Mouse (Mus musculus) limb, embryonic 13.5 days (tissue): ENCODE results near the gene Ptprg. TPM values are rescaled to one million over a fixed set of nuclear protein-coding genes. Genes with fewer than 3 reads are reported as not detected.
"Not testable (repeated sequence)": the region's sequence is repeated elsewhere in the genome, so short reads cannot be mapped to it uniquely, and the experiment has no call there.

Experiments
- ATAC-seq: fragments of 200-750 bp; cut with Nextera tagmentation; 2 replicates; pipeline ENCODE4 v1.8.0; 2017; ENCODE audit warnings: low read depth, moderate number of reproducible peaks, moderate TSS enrichment; ENCODE audit not compliant: low FRiP score
- H3K27ac ChIP-seq: fragments of 300-500 bp; sonication (generic); 2 replicates; pipeline ENCODE4 v1.5.1; 2015; ENCODE audit warnings: inconsistent platforms, mild to moderate bottlenecking, moderate library complexity
- H3K27me3 ChIP-seq: fragments of 300-500 bp; sonication (generic); 2 replicates; pipeline ENCODE4 v1.6.1; 2015; ENCODE audit warnings: mild to moderate bottlenecking, inconsistent platforms
- H3K36me3 ChIP-seq: fragments of 300-500 bp; sonication (generic); 2 replicates; pipeline ENCODE4 v1.6.1; 2015; ENCODE audit warnings: inconsistent platforms, mild to moderate bottlenecking, moderate library complexity
- H3K4me1 ChIP-seq: fragments of 300-500 bp; sonication (generic); 2 replicates; pipeline ENCODE4 v1.6.1; 2015; ENCODE audit warnings: inconsistent platforms
- H3K4me2 ChIP-seq: fragments of 300-500 bp; sonication (generic); replicated peaks from 2 replicates; pipeline ENCODE4 v1.6.1; 2015; ENCODE audit warnings: inconsistent platforms, mild to moderate bottlenecking, moderate library complexity
- H3K4me3 ChIP-seq: fragments of 300-500 bp; sonication (generic); 2 replicates; pipeline ENCODE4 v1.5.1; 2015; ENCODE audit warnings: moderate library complexity, mild to moderate bottlenecking, inconsistent platforms
- H3K9ac ChIP-seq: fragments of 300-500 bp; sonication (generic); 2 replicates; pipeline ENCODE4 v1.6.1; 2015; ENCODE audit warnings: mild to moderate bottlenecking, inconsistent platforms
- H3K9me3 ChIP-seq: fragments of 300-500 bp; sonication (generic); 2 replicates; pipeline ENCODE4 v1.6.1; 2016; ENCODE audit warnings: inconsistent platforms
- WGBS: fragments of 180-500 bp; shearing (Covaris S2); methylation state at CpG from one replicate; pipeline ENCODE4 v1.1.7; 2015; 5-methylcytosine and 5-hydroxymethylcytosine counted together
- polyA plus RNA-seq: library from polyadenylated mRNA; unstranded; fragments of >200 nt; fragmentation: Nextera tagmentation; extraction: Ambion mirVana; gene quantifications from 2 replicates; pipeline ENCODE4 v1.2.1, GENCODE M21; 2015

Ptprg gene
- polyA plus RNA-seq, 1 experiment from 2014 or later, result 38.4 TPM

DNA sequence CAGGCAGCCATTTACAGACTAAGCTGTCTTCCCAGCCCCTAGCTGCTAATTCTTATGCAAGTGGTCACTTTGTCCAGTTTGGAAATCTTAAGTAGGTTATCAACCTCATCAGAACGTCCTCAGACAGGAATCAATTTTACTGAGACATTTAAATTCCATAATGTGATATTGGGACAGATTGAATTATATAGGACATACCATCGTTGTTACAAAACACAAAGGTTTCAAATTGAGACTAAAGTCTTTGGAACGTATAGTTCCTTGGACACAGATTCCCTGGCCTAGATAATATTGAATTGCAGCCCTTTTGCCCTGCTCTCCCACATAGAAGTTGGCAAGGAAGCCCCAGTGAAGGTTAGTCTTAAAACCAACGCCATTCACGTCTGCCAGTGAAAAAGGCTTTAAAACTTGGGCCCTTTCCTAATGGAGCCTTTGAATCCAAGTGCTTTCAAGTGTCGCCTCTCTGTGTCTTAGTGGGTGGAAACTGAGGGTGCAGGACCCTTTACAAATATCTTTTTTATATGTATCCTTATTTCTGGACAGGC, 222.7 kb downstream of the Ptprg start:
- WGBS, result 74% methylated on average over 6 of the region's 6 CpGs
- H3K27ac ChIP-seq, result no peak overlapping the region
- ATAC-seq, result no peak

GRCm38 (mm10) chr14:11776566-11776965, 223.2 kb downstream of the Ptprg start:
- WGBS, result 96% methylated on average over 6 of the region's 6 CpGs

More for the DNA sequence above, 222.7 kb downstream of the Ptprg start:
- H3K4me2 ChIP-seq, result no peak overlapping the region
- no peak overlapping the region for H3K9ac ChIP-seq
- no peaks in the 10 kb centered on the region for H3K36me3 ChIP-seq
- H3K27me3 ChIP-seq, result no peaks in the 10 kb centered on the region
- H3K9me3 ChIP-seq, result no peaks in the 10 kb centered on the region
- H3K4me1 ChIP-seq, result peaks cover 43% of the 10 kb centered on the region
- H3K4me3 ChIP-seq, result no peak overlapping the region

DNA sequence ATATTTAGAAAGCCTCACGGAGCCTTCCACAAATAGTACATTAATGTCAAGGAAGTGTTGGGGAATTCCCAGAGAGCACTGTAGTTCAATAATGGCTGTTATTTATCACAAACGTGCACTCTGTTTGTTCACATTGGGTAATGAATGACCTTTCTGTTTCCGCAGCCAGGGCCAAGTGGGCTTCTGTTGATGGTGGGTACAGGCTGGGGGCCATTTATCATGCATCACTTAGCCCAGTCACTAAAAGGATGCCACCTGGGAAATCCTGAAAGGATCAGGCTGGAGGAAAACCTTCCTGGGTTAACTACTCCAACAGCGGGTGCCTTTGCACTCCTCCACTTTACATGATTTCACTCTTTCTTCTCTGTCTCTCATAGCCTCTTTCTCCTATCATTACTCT, 237.9 kb downstream of the Ptprg start:
- WGBS, result 68% methylated on average over 4 of the region's 4 CpGs
- H3K4me1 ChIP-seq, result no peaks in the 10 kb centered on the region
- ATAC-seq, result no peak
- H3K27ac ChIP-seq, result no peak overlapping the region
- H3K27me3 ChIP-seq, result no peaks in the 10 kb centered on the region
- H3K4me3 ChIP-seq, result no peak overlapping the region
- no peaks in the 10 kb centered on the region for H3K9me3 ChIP-seq
- H3K4me2 ChIP-seq, result no peak overlapping the region
- no peaks in the 10 kb centered on the region for H3K36me3 ChIP-seq
- H3K9ac ChIP-seq, result no peak overlapping the region

More at GRCm38 (mm10) chr14:11776566-11776965, 223.2 kb downstream of the Ptprg start:
- Histone ChIP-seq H3K9me3 (no peaks in the 10 kb centered on the region), H3K4me3 (no peak overlapping the region), H3K9ac (no peak overlapping the region), H3K27me3 (no peaks in the 10 kb centered on the region), H3K4me2 (no peak overlapping the region), H3K4me1 (peaks cover 38% of the 10 kb centered on the region), H3K27ac (no peak overlapping the region), H3K36me3 (no peaks in the 10 kb centered on the region)
- no peak for ATAC-seq

DNA sequence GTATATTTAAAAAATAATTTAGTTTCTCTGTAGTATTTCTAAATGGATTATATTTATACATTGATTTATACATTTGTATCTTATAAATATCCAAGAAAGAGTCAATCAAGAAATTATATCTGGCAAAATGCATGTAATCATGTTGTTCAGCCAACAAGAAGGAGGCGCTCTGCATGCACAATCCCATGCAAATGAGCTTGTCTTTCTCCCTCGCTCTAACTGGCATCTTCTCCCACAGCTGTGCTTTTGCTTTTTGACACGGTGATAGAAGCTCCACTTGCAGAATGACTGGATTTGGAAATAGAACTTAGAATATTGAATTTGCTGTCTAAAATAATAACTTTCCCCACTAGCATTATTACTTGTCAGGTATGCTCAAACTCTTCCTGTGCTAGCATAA, 240.5 kb downstream of the Ptprg start:
- no peak overlapping the region for H3K9ac ChIP-seq
- H3K4me1 ChIP-seq, result no peaks in the 10 kb centered on the region
- H3K36me3 ChIP-seq, result no peaks in the 10 kb centered on the region
- no peak overlapping the region for H3K27ac ChIP-seq
- no peak overlapping the region for H3K4me2 ChIP-seq
- ATAC-seq, result no peak
- WGBS, result 91% methylated on average over 3 of the region's 3 CpGs
- no peak overlapping the region for H3K4me3 ChIP-seq
- H3K9me3 ChIP-seq, result no peaks in the 10 kb centered on the region
- no peaks in the 10 kb centered on the region for H3K27me3 ChIP-seq

DNA sequence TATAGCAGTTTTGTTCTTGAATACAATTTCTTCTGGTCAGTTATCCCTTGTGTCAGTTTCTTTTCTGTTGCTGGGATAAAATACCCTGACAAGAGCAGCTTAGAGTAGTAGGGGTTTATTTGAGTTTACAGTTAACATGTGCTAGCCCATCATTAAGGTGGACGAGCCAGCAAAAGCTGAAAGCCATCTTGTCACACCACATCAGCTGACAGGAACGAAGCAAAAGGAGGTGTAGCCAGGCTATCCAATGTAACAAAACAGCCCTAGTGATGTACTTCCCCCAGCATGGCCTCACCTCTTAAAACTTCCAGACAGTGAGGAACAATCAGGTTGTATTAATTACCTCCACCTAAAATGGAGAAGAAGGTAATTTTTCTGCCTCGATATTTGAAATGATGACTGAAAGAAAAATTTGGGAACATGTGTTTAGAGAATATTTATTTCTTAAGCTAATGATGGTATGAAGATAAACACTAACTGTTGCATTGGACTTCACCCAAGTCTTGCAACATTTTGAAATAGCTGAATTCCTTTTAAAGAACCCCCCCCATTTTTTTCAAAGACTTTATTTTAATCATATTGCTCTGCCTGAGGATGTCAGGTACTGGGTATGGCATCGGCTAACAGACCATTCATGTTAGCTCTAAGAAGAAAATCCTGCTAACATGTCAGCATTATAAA, 249.2 kb downstream of the Ptprg start:
- Histone ChIP-seq H3K9ac (no peak overlapping the region), H3K27me3 (no peaks in the 10 kb centered on the region), H3K27ac (no peak overlapping the region), H3K4me1 (peaks cover 25% of the 10 kb centered on the region), H3K36me3 (no peaks in the 10 kb centered on the region), H3K4me3 (no peak overlapping the region), H3K4me2 (no peak overlapping the region), H3K9me3 (no peaks in the 10 kb centered on the region)
- ATAC-seq, result no peak
- WGBS, result 62% methylated on average over 4 of the region's 4 CpGs

GRCm38 (mm10) chr14:11806674-11807073, 253.3 kb downstream of the Ptprg start:
- ATAC-seq, result no peak
- Histone ChIP-seq H3K9me3 (no peaks in the 10 kb centered on the region), H3K9ac (no peak overlapping the region), H3K4me1 (peaks cover 51% of the 10 kb centered on the region), H3K4me2 (no peak overlapping the region), H3K27ac (no peak overlapping the region), H3K4me3 (no peak overlapping the region), H3K27me3 (no peaks in the 10 kb centered on the region), H3K36me3 (no peaks in the 10 kb centered on the region)
- 33% methylated on average over 5 of the region's 5 CpGs for WGBS

DNA sequence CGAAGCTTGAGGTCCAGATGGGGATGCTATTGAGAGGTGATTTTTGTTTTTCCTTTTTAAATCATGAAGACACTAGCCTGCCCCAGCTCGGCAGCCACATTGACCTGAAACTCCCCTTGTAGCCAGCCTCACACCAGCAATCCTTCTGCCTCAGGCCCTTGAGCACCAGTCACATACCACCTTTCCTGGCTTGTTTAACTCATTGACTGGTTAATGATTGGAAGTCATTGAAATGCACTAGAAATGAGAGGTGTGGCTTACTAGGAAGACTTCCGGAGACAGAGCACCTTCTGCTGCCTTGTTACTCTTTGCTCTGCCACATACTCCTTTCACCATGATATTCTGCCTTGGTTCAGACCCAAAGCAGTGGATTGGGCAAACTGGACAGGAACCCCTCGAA, 254.1 kb downstream of the Ptprg start:
- Histone ChIP-seq H3K9me3 (no peaks in the 10 kb centered on the region), H3K27ac (no peak overlapping the region), H3K4me1 (peaks cover 49% of the 10 kb centered on the region), H3K4me3 (no peak overlapping the region), H3K36me3 (no peaks in the 10 kb centered on the region), H3K4me2 (no peak overlapping the region), H3K9ac (no peak overlapping the region), H3K27me3 (no peaks in the 10 kb centered on the region)
- ATAC-seq, result no peak
- 70% methylated on average over 4 of the region's 4 CpGs for WGBS

DNA sequence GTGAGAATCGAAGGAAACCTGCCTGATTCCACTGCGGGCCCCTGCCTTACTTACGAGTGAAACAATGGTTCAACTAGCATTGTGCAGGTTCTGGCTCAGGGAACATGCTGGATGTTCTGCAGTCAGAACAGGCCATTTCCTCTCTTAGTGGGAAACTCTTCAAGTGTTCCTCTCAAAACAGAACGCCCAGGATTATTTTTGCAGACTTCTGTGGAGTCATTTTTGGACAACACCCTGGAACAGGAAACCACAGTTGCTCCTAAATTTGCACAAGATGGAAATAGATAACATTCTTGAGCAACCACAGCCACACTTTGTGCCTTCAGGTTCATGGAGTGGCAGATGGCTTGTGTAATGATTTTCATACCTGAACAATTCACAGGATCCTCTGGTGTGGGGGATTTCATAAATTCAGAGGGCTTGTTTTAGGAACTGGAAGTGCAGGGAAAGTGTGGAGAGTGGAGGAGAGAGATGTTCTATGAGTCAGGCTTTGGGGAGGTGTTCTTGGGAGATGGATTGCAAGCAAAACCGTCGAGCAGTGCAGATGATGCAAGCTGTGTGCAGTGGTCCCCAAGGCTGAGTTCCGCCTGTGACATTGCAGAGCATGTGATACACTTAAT, 257.9 kb downstream of the Ptprg start:
- WGBS, result 68% methylated on average over 7 of the region's 7 CpGs
- no peak for ATAC-seq
- no peak overlapping the region for H3K4me3 ChIP-seq
- H3K27me3 ChIP-seq, result no peaks in the 10 kb centered on the region
- H3K9ac ChIP-seq, result no peak overlapping the region
- no peaks in the 10 kb centered on the region for H3K36me3 ChIP-seq
- H3K27ac ChIP-seq, result no peak overlapping the region
- H3K4me2 ChIP-seq, result no peak overlapping the region
- H3K4me1 ChIP-seq, result peaks cover 39% of the 10 kb centered on the region
- no peaks in the 10 kb centered on the region for H3K9me3 ChIP-seq

DNA sequence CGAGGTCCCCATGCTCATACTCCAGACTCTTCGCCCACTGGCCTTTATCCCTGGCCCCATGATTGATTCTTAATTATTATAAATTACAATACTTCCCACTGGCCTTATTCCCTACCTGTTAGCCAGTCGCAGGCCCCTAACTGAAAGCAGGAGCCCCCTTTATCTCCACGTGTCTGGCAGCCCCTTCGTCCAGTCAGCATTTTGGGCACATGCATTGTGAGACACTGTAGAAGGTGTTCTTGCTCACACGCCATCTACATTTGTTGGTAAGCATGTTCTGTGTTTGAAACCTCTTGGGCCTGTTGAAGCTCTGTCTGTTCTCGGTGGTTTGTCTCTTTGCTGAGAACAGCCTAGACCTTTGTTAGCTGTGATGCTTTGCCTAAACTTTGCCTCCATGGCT, 259.0 kb downstream of the Ptprg start:
- 87% methylated on average over 7 of the region's 7 CpGs for WGBS
- Histone ChIP-seq H3K27ac (no peak overlapping the region), H3K36me3 (no peaks in the 10 kb centered on the region), H3K27me3 (no peaks in the 10 kb centered on the region), H3K4me2 (no peak overlapping the region), H3K9me3 (no peaks in the 10 kb centered on the region), H3K4me1 (peaks cover 29% of the 10 kb centered on the region), H3K4me3 (no peak overlapping the region), H3K9ac (no peak overlapping the region)
- ATAC-seq, result no peak

DNA sequence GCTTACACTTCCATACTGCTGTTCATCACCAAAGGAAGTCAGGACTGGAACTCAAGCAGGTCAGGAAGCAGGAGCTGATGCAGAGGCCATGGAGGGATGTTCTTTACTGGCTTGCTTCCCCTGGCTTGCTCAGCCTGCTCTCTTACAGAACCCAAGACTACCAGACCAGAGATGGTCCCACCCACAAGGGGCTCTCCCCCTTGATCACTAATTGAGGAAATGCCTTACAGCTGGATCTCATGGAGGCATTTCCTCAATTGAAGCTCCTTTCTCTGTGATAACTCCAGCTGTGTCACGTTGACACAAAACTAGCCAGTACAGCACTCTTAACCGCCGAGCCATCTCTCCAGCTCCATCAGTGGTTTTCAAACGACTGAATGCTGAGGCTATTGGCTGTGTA, 261.5 kb downstream of the Ptprg start:
- H3K9ac ChIP-seq, H3K27me3 ChIP-seq, ATAC-seq, H3K36me3 ChIP-seq, H3K4me3 ChIP-seq, H3K4me2 ChIP-seq, H3K9me3 ChIP-seq, H3K27ac ChIP-seq: not testable (repeated sequence)
- peaks cover 17% of the 10 kb centered on the region for H3K4me1 ChIP-seq
- 26% methylated on average over 4 of the region's 4 CpGs for WGBS

DNA sequence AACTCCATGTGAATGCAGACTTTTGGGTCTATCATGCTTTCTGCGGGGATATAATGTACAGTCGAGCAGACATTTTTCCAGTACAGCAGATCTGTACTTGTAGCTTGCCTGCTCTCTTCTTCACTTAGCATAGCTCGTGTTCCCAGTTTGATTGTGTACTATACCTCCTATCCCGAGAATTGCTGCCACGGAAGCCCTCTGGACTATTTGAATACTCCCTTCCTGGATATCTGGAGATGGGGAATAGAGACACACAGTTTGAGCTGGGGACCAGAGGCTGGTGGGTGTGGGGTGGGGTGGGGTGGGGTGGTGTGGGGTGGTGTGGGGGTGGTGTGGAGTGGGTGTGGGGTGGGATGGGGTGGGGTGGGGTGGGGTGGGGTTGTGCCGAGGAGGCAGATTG, 263.9 kb downstream of the Ptprg start:
- H3K9ac ChIP-seq, result no peak overlapping the region
- no peak overlapping the region for H3K4me2 ChIP-seq
- H3K4me3 ChIP-seq, result no peak overlapping the region
- H3K27me3 ChIP-seq, result no peaks in the 10 kb centered on the region
- H3K4me1 ChIP-seq, result peaks cover 3% of the 10 kb centered on the region
- WGBS, result 88% methylated on average over 6 of the region's 6 CpGs
- no peaks in the 10 kb centered on the region for H3K36me3 ChIP-seq
- ATAC-seq, result no peak
- no peaks in the 10 kb centered on the region for H3K9me3 ChIP-seq
- H3K27ac ChIP-seq, result no peak overlapping the region

GRCm38 (mm10) chr14:11818054-11818453, 264.7 kb downstream of the Ptprg start:
- H3K36me3 ChIP-seq, result no peaks in the 10 kb centered on the region
- H3K4me1 ChIP-seq, result peaks cover 11% of the 10 kb centered on the region
- no peak overlapping the region for H3K4me2 ChIP-seq
- 87% methylated on average over 3 of the region's 3 CpGs for WGBS
- no peaks in the 10 kb centered on the region for H3K9me3 ChIP-seq
- no peaks in the 10 kb centered on the region for H3K27me3 ChIP-seq
- ATAC-seq, result no peak
- no peak overlapping the region for H3K9ac ChIP-seq
- no peak overlapping the region for H3K27ac ChIP-seq
- no peak overlapping the region for H3K4me3 ChIP-seq

GRCm38 (mm10) chr14:11818721-11819120, 265.4 kb downstream of the Ptprg start:
- Histone ChIP-seq H3K9me3 (no peaks in the 10 kb centered on the region), H3K9ac (no peak overlapping the region), H3K4me1 (peaks cover 18% of the 10 kb centered on the region), H3K4me3 (no peak overlapping the region), H3K36me3 (no peaks in the 10 kb centered on the region), H3K27me3 (no peaks in the 10 kb centered on the region), H3K4me2 (no peak overlapping the region), H3K27ac (no peak overlapping the region)
- 87% methylated on average over 8 of the region's 8 CpGs for WGBS
- ATAC-seq, result no peak
